Mouse (Mus musculus): ENCODE data around the gene Sertad3.
A peak's percentile ranks its signal among the peaks of the same experiment; 100 is the strongest.

The Sertad3 gene

DNA sequence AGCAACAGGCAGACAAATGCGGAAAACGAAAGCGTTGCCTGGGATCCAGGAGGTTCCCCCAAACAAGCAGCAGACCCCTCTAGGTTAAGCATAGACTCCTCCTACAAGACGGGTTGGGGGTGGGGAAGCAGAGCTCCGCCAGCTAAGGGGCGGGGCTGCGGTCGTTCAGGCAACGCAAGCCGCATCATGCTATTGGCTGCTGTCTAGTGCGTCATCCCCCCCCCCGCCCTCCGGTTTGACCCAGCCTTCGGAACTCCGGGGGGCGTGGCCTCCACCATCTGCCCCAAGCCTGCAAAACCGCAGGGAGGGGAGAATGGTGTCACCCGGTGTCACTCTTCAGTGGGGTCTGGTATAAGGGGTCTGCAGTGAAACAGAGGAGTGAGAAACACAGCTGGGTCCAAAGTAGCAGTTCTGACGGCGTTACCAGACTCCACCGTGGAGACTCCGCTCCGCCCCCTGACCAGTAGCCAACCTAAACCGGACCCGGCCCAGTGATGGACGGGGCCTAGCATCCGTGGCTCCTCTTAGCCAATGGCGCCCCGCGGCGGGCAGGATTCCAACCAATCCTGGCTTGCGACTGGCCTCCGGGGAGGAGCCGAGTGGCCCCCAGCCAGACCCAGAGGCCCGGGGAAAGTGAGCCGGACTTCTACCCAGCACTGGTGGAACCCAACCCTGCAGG lies at the start of gene Sertad3:
Sertad3 (plus strand) TSS at position 613 of the 679 bp plus-strand sequence.
- peak; percentile 97 for DNase-seq

DNA sequence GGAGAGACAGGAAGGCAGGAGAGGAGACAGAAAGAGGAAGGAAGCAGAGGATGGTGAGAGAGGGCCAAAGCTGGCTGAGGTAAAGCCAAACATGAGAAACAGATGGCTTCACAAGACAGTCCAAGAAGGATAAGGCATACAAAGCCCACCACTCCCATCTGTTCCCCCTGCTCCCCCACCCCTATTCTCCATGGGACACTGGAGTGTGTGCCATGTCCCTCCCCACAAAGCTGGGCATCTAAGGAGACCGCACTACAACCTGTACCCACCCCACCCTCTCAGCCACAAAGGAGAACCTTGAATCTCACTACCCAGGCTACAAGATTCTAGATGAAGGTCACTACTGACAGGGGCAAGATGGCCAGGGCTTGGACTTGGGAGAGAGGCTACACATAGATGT lies 46.2 kb upstream of the Sertad3 start:
- no peak for DNase-seq

DNA sequence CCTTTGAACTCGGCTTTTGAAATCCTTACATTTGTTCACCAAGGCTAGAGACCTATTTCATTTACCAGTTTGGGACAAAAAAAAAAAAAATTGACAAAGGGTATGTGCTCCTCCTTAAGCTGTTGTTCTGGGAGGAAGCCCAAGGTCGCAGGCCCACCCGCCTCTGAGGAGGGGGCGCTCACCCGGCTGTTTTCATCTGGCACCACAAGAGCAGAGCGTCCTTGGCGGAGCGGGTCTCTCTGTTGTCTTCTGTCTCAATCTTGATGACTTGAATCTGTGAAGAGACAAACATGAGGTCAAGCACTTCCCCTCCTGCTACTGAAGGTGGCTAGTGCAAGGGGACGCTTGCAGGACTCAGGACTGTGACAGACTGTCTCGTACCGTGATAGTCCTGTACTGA lies 45.6 kb upstream of the Sertad3 start:
- DNase-seq: no peak

DNA sequence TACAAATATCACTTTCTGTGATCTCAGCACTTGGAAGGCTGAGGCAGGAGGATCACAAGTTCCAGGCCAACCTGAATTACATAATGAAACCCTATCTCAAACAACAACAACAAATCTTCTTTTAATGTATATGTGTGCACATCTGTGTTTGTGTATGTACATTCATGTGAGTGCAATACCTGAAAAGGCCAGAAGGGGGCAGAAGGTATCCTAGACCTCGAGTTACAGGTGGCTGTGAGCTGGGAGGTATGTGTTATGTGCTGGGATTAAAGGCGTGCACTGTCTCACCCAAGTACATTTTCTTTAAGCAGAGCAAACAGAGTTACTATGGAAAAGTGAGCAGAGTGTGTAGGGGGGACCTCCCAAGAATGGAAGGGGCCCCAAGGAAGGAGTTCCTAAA lies 44.4 kb upstream of the Sertad3 start:
- DNase-seq: no peak

DNA sequence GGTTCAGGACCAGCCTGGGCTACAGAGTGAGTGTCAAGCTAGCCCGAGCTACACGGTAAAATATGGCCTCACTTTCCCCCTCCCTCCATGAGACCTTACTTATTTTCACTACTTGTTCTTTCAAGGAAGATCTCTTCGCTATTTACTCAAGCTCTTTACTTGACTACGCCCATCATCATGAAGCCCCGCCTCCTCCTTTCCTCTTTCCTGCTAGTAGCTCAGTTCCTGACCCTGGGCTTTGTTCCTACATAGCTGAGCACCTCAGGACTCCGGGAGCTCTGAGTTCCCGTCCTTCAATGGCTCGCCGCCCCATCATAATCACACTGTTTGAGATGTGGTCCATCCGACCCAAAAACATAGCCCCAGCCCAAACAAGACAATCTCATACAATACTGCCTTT lies 40.2 kb upstream of the Sertad3 start:
- DNase-seq: no peak

DNA sequence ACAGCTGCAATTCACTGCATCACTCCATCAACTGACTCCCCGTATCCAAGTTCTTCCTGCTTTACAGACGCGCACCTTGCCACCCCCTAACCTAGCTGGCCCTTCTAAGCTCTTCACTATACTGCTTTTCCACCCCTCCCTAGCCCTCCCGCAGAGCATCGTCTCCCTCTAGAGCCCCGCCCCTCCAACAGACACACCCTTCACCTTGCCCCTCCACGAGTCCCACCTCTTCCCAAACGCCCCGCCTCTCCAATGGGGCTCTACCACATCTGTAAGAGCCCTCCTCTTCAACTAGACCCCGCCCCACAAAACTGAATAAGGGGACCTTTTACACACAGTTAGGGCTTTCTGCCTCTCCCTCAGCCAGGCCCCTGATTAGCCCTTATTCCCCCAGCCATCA lies 39.8 kb upstream of the Sertad3 start:
- no peak for DNase-seq

DNA sequence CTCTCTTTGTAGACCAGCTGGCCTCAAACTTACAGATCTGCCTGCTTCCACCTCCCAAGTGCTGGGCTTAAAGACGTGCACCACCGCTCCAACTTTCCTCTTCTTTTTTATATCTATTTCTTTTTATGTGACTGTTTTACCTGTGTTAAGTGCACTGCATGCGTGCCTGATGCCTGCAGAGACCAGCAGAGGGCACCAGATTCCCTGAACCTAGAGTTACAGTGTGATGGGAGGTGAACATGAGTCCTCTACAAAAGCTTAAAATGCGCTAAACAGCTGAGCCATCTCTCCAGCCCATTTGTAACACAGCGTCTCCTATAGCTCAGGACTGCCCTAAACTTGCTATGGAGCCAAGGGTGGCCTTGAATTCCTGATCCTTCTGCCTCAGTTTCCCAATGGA lies 36.0 kb upstream of the Sertad3 start:
- peak in 1 of 2 experiments; percentile 45 for DNase-seq

DNA sequence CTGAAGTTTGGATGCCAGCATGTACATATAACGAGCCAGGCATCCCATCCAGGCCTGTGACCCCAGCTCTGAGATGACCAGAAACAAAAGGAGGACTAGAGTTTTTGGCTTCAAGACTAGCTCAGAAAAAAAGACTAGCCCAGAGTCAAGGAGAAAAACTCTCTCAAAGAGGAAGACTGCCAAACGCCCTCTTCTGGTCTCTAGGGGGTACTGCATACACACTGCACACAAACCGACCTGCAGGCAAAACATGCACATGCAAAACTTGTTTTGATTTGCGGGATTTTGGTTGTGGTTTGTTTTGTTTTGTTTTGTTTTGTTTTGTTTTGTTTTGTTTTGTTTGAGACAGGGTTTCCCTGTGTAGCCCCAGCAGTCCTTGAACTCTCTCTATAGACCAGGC lies 33.6 kb upstream of the Sertad3 start:
- DNase-seq: no peak

DNA sequence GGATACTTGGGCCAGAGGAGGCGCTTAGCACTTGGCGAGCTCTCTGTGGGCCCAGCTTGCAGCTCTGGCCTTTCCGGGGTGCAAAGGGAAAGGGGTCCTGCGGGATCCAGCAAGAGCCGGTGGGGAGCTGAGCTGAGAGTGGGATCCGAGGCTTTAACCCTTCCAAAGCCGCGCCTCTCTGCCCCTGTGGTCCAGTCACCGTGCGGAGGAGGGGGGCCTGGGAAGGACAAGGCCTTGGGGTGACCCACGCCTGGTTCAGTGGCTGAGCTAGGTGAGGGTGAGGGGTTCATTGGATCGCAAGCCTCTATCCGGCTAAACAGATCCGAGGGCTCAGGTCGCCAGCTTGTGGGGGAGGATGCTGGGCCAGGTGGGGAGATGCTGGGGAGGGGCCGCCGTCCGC lies 27.5 kb upstream of the Sertad3 start:
- no peak for DNase-seq

DNA sequence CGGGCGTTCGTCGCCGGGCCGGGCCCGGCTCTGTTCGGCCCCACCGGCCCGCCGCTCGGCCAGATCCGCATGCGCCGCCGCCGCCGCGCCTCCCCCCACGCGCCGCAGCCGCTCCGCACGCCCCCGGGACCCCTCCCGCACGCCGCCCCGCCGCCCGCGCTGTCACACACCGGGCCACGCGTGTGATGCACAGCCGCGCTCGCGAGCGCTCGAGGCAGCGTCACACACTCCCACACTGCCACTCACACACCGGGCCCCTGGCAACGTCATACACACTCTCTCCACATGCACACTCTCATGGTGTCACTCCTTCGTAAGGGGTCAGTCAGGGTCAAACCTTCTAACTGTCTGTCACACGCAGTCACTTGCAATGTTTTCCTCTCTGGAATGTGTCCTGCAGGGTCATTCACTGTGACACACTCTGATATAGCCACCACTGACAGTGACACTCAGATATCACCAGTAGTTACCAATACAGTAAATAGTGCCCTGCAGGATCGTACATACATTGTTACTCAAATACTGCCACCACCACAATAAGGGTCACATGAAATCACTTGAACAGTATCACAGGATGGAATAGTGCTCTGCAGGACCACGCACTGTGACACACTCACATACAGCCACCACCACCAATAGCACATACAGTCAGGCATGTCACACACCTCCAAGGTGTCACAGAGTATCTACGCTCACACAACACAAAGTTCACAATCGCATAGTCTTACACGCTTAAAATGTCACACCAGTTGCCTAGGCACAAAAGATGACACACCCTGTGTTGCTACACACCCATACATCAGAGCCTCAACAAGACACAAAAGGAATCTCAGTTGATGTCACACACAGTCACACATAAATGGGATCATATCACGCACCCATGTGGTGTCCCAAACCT lies 26.8 kb upstream of the Sertad3 start:
- DNase-seq: peak in 1 of 2 experiments; percentile 20

DNA sequence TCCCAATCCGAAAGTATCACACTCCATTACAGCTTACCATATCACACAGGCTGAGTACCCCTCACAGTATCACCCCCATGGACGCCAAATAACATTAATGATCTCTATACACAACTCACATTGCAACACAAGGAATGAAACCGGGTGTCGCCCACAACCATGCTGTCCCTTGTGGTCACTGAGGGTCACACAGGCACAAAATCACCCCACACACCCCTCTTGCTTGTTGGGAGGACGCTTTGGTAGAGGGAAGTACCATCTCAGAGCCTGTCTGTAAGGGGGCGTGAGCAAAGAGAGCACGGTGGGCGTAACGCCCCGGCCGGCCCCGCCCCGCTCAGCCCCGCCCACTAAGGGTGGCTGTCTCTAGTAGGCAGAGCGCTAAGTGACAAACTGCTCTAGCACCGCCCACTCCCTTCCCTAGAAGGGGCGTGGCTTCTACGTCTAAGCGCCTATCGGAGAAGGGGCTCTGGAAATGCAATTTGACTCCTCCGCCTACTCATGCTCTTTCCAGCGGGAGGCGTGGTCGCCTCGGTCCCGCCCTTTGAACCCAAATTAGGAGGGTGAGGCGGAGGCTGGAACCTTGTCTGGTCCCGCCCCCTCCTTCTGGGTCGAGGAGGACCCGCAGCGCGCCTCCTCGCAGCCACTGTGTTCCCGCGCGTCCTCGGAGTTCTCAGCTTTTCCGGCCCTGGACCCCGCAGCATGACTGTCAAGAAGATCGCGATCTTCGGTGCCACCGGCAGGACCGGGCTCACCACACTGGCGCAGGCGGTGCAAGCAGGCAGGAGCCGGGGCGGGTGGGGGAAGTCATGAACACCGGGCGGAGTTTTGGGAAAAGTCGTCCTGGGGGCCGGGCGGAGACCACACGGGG lies 25.9 kb upstream of the Sertad3 start, which contains the start of the genes Sptbn4 and Blvrb:
Sptbn4 (minus strand) TSS at position 268 of the 868 bp plus-strand sequence.
Blvrb (plus strand) TSS at position 560 of the 868 bp plus-strand sequence.
- DNase-seq: peak; percentile 96 to 99

DNA sequence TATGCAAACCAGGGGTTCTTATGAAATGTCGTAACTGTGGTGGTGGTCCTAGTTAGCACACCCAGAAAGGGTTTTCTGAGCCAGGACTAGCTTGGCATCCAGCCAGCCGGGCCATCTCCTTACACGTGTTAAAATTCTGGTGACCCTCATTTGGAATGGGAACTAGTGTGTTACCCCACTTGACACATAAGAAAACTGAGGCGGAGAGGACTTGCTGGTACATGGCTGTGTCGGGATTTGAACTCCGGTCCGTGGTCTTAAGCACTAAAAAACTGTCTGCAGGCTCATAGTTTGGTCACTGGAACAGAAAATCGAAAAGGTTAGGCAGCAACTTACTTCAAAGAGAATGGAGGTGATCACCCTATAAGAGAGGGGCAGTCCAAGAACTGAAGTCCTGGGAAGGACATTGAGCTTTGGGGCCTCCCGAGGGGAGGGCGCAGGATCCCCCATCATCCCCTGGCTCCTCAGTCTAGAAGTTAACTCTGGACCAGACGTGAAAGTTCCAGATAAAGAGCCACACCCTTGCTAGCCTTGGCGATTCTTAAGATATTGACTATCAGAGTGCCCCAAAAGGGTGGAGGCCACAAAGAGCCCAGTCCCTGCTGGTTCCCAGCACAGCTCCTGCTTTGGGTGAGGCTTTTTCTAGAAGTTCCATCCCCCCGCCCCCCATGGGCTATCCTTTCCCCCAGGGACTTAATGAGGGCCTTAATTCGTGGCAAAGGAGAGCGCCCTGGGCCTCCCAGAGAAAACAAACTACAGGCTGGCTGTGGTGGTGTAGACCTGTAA lies 25.0 kb upstream of the Sertad3 start:
- DNase-seq: peak; percentile 18 to 24

DNA sequence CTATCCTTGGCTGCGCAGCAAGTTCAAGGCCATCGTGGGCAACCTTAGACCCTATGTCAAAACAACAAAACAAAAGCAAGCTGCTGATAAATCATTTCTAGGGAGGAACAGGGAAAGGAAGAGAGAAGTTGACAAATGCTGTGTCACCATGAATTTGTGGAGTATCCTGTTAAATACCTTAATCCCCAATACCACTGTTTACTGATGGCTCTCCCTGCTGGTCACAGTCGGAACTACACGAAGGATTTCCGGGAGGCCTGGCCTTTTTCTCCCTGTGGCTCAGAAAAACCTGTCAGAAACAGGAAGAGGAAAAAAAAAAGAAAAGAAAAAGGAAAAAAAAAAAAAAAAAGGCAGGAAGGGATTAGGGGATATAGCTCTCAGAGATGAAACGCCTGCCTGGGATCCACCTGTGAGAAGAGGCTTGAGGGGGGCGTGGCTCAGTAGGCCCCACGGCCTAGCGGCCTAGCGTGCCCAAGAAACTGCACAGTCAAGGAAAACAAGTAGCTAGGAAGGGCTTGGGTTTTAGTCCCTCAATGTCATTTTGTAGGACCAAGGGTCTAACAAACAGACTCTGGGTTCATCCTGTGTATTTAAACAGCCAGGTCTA lies 24.2 kb upstream of the Sertad3 start:
- peak; percentile 38 to 67 for DNase-seq

DNA sequence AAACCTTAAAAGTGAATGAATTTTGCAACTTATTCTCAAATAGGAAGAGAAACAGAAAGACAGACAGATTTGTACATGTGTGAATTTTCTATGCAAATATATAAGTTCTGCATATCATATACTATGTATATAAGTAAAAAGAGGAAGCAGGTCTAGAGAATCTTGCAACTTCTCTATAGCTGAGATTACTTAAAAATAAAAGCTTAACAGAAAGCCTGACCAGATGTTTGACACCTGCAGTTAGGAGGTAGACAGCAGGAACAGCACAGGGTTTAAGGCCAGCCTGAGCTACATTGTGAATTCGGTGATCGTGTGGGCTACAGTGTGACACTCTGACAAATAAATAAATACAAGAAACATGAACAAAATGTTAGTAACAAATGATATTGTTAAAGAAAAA lies 22.2 kb upstream of the Sertad3 start:
- DNase-seq: no peak

DNA sequence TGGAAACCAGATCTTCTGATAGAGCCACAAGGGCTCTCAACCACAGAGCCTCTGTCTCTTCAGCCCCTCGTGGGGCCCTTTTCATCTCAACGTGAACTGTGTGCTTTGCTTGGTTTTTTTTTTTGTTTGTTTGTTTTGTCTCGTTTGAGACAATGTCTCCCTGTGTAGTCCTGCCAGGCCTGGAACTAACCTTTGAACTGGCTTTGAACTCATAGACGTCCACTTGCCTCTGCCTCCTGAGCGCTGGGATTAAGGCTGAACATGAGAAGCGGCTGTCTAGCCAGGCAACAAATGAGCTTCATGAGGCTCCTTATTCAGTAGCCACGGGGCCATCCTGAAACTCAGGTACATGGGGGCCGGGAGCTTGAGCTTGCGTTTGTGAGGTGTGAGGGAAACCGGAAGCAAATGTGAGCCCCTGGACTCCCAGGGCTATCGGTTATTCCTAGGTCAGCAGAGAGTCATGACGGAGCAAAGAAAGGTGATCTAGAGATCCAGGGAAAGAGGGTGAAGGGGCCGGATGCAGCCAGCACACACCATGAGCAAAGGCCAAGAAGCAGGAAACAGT lies 21.3 kb upstream of the Sertad3 start:
- DNase-seq: no peak

DNA sequence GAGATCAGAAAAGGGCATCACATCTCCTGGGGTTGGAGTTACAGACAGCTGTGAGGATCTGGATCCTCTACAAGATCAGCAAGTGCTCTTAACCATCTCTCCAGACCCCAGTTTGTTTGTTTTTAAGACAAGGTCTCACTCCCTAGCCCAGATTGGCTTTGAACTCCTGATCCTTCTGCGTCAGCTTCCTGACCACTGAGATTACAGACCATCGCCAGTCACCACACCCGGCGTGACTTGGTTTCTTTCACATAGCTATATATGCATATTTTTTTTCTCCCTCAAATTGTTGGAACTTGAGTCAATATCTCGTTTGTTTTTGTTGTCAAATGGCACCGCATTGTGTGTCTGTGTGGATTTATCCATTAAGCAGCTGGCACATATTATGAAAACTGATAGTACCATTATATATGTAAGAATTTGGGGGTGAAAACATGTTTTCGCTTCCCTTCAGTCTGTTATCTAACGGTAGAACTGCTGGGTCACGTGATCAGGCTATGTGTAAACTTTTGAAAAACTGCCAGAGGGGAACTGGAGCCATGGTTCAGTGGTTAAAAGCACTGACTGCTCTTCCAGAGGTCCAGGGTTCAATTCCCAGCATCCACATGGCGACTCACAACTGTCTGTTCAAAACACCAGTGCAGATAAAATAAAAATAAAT lies 19.0 kb upstream of the Sertad3 start:
- no peak for DNase-seq

DNA sequence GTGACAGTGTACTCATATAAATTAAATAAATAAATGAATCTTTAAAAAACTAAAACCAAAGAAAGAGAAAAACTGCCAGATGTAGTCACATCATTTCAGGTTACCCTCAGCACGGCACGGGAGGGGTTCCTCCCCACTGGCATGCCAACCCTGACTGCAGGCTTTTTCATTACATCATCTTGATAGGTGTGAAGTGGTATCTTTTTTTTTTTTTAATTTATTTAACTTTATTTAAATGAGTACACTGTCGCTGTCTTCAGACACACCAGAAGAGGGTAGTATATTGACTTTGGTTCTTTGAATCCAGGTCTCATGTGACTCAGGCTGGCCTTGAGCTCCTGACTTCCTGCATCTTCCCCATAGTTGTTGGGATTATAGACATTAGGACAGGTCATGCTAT lies 18.3 kb upstream of the Sertad3 start:
- no peak for DNase-seq

DNA sequence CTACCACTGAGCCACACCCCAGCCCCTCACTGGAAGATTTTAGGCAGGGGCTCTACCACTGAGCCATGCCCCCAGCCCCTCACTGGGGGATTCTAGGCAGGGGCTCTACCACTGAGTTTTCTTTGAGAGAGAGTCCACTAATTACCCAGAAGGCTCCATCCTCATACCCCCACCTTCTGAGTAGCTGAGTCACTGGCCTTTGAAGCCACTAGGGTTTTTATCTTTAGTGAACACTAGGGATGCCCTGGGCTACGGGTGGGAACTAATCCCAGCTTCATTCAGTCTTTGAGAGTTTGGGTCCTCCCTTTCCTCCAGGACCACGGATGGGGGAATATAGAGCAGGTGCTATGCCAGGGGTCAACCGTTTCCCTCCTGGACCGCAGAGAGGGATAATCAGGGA lies 15.0 kb upstream of the Sertad3 start:
- DNase-seq: no peak

DNA sequence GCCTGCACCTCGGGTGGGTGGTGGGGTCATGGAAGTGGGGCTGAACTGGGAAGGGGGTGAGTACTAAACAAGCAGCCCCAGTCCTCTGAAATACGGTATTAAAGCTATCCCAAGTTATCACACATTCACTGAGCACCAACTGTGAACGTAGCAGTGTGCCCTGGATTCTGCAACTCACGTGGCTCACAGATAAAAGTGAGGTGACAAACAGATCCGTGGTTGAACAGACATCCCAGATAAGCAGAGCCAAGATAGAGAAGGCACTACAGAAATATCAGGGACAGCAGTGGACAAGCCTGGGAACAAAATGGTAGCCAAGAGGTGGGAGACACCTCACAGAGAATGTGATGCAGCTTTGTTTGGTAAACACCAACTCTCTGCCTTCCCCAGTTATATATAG lies 13.9 kb upstream of the Sertad3 start:
- no peak for DNase-seq

DNA sequence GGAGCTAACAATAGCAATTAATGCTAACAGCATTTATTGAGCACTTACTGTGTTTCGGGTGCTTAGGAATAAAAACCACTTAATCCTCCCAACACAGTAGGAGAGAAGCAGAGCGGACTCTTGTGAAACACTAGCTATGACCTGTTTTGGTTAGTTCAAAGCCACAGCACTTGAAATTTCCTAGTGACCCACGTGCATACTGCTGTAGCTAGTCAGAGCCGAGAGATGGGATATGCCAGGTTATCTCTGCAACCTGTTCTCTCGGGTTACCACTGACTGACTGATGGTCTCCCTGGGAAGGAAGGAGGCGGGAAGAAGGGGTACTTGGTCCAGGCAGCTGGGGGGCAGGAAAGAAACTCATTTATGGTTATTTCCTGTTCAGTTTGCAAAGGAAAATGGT lies 13.1 kb upstream of the Sertad3 start:
- no peak for DNase-seq

DNA sequence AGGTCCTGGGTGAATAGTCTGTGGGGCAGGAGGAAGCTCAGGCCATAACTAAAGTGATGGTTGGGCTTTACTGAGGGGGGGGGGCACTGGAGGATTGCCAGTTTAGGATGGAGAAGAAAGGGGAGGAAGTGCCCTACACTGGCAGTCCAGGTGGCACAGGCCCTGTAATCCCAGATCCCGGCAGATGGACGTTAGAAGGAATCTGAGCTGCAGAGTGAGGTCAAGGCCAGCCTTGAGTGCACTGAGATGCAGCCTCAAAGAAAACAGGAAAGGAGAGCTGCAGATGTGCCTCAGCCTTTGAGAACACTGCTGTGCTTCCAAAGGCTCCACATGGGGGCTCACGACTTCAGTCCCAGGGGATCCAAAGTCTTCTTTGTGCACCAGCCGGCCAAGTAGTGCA lies 5.9 kb upstream of the Sertad3 start:
- DNase-seq: no peak
